Mouse (Mus musculus) forebrain, embryonic 12.5 days (tissue): ENCODE measurements around the gene Sept1. TPM values are rescaled to one million over a fixed set of nuclear protein-coding genes. Genes with fewer than 3 reads are reported as not detected.

Experiments used
- ATAC-seq: fragments of 200-750 bp; cut with Nextera tagmentation; 2 replicates; pipeline ENCODE4 v1.8.0; 2017; ENCODE audit warnings: moderate TSS enrichment; ENCODE audit not compliant: low FRiP score
- H3K27ac ChIP-seq: fragments of 300-500 bp; sonication (generic); 2 replicates; pipeline ENCODE4 v1.5.1; 2016; ENCODE audit warnings: mild to moderate bottlenecking
- H3K27me3 ChIP-seq: fragments of 300-500 bp; sonication (generic); 2 replicates; pipeline ENCODE4 v1.6.1; 2016; ENCODE audit warnings: mild to moderate bottlenecking
- H3K36me3 ChIP-seq: fragments of 300-500 bp; sonication (generic); replicated peaks from 2 replicates; pipeline ENCODE4 v1.6.1; 2016; ENCODE audit warnings: mild to moderate bottlenecking
- H3K4me1 ChIP-seq: fragments of 300-500 bp; sonication (generic); 2 replicates; pipeline ENCODE4 v1.6.1; 2016
- H3K4me2 ChIP-seq: fragments of 300-500 bp; sonication (generic); 2 replicates; pipeline ENCODE4 v1.6.1; 2016; ENCODE audit warnings: mild to moderate bottlenecking, moderate library complexity
- H3K4me3 ChIP-seq: fragments of 300-500 bp; sonication (generic); replicated peaks from 2 replicates; pipeline ENCODE4 v1.5.1; 2016; ENCODE audit warnings: mild to moderate bottlenecking
- H3K9ac ChIP-seq: fragments of 300-500 bp; sonication (generic); 2 replicates; pipeline ENCODE4 v1.6.1; 2016; ENCODE audit warnings: mild to moderate bottlenecking
- H3K9me3 ChIP-seq: fragments of 300-500 bp; sonication (generic); 2 replicates; pipeline ENCODE4 v1.6.1; 2016
- WGBS: fragments of 180-500 bp; shearing (Covaris S2); methylation state at CpG from one replicate; pipeline ENCODE4 v1.1.7; 2016; 5-methylcytosine and 5-hydroxymethylcytosine counted together
- polyA plus RNA-seq: library from polyadenylated mRNA; unstranded; fragments of >200 nt; fragmentation: Nextera tagmentation; extraction: Ambion mirVana; gene quantifications from 2 replicates; pipeline ENCODE4 v1.2.1, GENCODE M21; 2016

The Sept1 gene
- polyA plus RNA-seq, 1 experiment from 2014 or later, result 42.6 TPM

DNA sequence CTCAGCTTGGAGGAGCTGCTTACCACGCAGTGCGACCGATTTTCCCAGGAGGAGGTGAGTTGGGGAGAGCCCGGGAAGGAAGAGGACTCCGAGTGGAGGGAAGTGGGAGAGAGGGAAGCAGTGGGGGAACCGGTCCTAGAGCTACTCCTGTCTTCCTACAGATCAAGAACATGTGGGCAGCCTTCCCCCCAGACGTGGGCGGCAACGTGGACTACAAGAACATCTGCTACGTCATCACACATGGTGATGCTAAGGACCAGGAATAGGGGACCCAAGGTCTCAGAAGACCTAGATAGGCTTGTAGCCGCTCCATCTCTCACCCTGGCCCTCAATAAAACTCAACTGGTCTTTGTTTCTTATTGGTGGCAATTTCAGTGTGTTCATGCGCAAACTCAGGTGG is 19.0 kb downstream of the Sept1 start:
- peaks cover 28% of the 10 kb centered on the region for H3K27me3 ChIP-seq
- no peaks in the 10 kb centered on the region for H3K36me3 ChIP-seq
- no peak overlapping the region for H3K4me3 ChIP-seq
- H3K9me3 ChIP-seq, result no peaks in the 10 kb centered on the region
- no peak overlapping the region for H3K27ac ChIP-seq
- ATAC-seq, result no peak
- no peak overlapping the region for H3K9ac ChIP-seq
- H3K4me2 ChIP-seq, result no peak overlapping the region
- 44% methylated on average over 12 of the region's 12 CpGs for WGBS
- peaks cover 12% of the 10 kb centered on the region for H3K4me1 ChIP-seq

DNA sequence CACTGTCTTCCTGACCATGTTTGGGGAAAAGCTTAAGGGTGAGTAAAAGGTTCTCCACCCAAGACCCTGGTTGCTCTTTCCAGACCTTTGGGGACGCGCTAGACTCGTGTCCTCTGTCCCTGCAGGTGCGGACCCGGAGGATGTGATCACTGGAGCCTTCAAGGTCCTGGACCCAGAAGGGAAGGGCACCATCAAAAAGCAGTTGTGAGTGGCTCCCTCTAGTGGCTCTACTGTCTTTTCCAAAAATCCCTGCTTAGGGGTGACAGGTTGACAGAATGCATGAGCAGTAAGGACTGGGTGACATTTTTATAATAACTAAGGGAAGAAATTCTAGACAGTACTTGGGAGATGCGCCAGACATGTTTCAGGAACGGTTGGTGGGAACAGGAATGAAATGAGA is 19.4 kb downstream of the Sept1 start:
- H3K4me2 ChIP-seq, result no peak overlapping the region
- H3K27me3 ChIP-seq, result peaks cover 28% of the 10 kb centered on the region
- no peak for ATAC-seq
- no peak overlapping the region for H3K4me3 ChIP-seq
- H3K9me3 ChIP-seq, result no peaks in the 10 kb centered on the region
- no peak overlapping the region for H3K27ac ChIP-seq
- WGBS, result 46% methylated on average over 7 of the region's 7 CpGs
- H3K4me1 ChIP-seq, result peaks cover 12% of the 10 kb centered on the region
- H3K36me3 ChIP-seq, result no peaks in the 10 kb centered on the region
- no peak overlapping the region for H3K9ac ChIP-seq

- Histone ChIP-seq H3K4me3 (no peak overlapping the region), H3K27ac (no peak overlapping the region), H3K9me3 (no peaks in the 10 kb centered on the region), H3K4me1 (peaks cover 14% of the 10 kb centered on the region), H3K27me3 (peaks cover 28% of the 10 kb centered on the region), H3K9ac (no peak overlapping the region), H3K4me2 (no peak overlapping the region), H3K36me3 (no peaks in the 10 kb centered on the region)
- 86% methylated on average over 12 of the region's 12 CpGs for WGBS
- ATAC-seq, result no peak
Observed at GRCm38 (mm10) chr7:127212432-127213250, 20.3 kb downstream of the Sept1 start.

DNA sequence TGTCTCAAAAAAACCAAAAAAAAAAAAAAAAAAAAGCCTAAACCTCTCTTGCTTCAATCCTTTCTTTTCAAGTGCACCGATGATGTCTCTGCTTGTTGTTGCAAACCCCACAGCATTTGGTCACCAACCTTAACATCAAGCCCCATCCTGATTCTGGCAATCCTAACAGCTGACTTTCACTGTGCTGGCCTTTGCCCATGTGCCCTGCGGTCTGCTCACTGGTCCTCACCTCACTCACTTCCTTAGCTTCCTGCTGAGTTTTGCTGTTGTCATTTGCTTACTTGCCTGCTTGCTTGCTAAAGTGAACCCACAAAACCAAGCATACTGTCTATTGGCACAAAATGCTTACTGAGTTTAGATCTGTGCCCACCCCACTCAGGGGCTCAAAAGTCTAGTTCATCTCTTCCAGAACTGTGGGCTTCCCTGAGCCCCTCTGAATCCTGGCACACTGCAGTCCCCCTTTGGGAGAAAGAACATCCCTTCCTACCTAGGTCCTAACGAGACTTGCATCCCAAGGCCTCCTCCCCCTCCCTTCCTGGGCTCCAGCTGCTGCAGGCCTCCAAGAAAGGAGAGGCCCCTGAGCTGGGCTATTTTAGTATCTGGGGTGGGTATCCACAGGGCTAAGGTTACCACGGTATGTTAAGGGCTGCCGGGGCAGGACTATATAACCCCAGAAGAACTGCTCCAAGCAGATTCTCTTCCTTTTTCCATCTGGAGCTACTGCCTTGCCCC is 21.8 kb downstream of the Sept1 start:
- 78% methylated on average over 5 of the region's 5 CpGs for WGBS
- ATAC-seq, result no peak
- H3K36me3 ChIP-seq, result no peaks in the 10 kb centered on the region
- H3K27ac ChIP-seq, result no peak overlapping the region
- H3K4me1 ChIP-seq, result peaks cover 29% of the 10 kb centered on the region
- 0 out of 2 replicates have a peak overlapping the region, but pooled peaks have one; percentile 12 for H3K9ac ChIP-seq
- H3K27me3 ChIP-seq, result peaks cover 28% of the 10 kb centered on the region
- no peaks in the 10 kb centered on the region for H3K9me3 ChIP-seq
- H3K4me2 ChIP-seq, result no peak overlapping the region
- no peak overlapping the region for H3K4me3 ChIP-seq

DNA sequence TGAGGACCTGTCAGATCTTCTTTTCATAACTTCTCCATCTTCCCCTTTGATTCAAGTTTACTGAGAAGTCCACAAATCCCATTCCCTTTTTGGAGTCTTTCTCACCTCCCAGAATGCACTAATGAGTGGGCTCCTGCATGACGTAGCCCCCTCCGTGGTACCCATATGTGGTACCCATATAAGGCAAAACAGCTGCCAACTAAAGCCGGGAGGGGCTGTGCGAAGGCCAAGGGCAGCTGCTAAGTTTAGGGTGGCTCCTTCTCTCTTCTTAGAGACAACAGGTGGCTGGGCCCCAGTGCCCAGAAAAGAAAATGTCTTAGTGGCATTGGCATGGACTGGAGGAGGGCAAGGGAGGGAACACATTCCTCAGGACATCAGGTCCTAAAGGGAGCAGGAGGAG is 22.7 kb downstream of the Sept1 start:
- Histone ChIP-seq H3K4me3 (no peak overlapping the region), H3K4me1 (peaks cover 34% of the 10 kb centered on the region), H3K9me3 (no peaks in the 10 kb centered on the region), H3K4me2 (no peak overlapping the region; the same call in 1 of the 2 replicates), H3K36me3 (peaks cover 1% of the 10 kb centered on the region; the same call in 1 of the 2 replicates), H3K27me3 (peaks cover 25% of the 10 kb centered on the region), H3K27ac (no peak overlapping the region), H3K9ac (no peak overlapping the region)
- WGBS, result 93% methylated on average over 4 of the region's 4 CpGs
- no peak for ATAC-seq

GRCm38 (mm10) chr7:127209851-127210250 is 23.1 kb downstream of the Sept1 start:
- no peaks in the 10 kb centered on the region for H3K9me3 ChIP-seq
- no peak overlapping the region for H3K4me3 ChIP-seq
- peak overlapping the region; percentile 67 for H3K4me2 ChIP-seq

GRCm38 (mm10) chr7:127208553-127209438 is 24.1 kb downstream of the Sept1 start, which contains the start of gene Mylpf:
Gene Mylpf, plus strand, starts transcription at chr7:127208890.
- peaks cover 10% of the 10 kb centered on the region for H3K27me3 ChIP-seq
- H3K4me3 ChIP-seq, result peak within 1 kb of the TSS; percentile 96
- H3K27ac ChIP-seq, result peak within 1 kb of the TSS; percentile 87
- H3K4me1 ChIP-seq, result peaks cover 35% of the 10 kb centered on the region
- H3K9ac ChIP-seq, result peak within 1 kb of the TSS; percentile 96
- under 1% methylated on average over 32 of the region's 44 CpGs for WGBS
- ATAC-seq, result peak; percentile 94
- peaks cover 11% of the 10 kb centered on the region for H3K36me3 ChIP-seq
- H3K4me2 ChIP-seq, result peak within 1 kb of the TSS; percentile 100
- no peaks in the 10 kb centered on the region for H3K9me3 ChIP-seq

More at GRCm38 (mm10) chr7:127209851-127210250, 23.1 kb downstream of the Sept1 start:
- Histone ChIP-seq H3K27ac (no peak overlapping the region), H3K36me3 (peaks cover 5% of the 10 kb centered on the region; the same call in 1 of the 2 replicates), H3K27me3 (peaks cover 21% of the 10 kb centered on the region), H3K4me1 (peaks cover 35% of the 10 kb centered on the region), H3K9ac (no peak overlapping the region)
- no peak for ATAC-seq
- WGBS, result 83% methylated on average over 5 of the region's 5 CpGs

DNA sequence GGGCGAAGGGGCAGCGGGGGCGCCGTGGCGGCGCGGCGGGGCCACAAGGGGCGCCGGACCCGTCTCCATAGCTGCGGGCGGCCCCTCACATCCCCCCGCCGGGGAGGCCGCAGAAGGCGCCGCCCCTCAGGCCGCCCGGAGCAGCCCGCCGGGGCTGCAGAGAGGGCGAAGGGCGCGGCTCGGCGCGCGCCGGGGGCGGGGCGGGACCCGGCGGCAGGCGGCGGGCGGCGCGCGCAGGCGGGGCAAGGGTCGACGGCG is 24.7 kb downstream of the Sept1 start, which contains the start of gene Tbc1d10b:
Gene Tbc1d10b, minus strand, starts transcription at position 174 of the 258 bp plus-strand sequence.
- Histone ChIP-seq H3K27ac (peak within 1 kb of the TSS; percentile 87), H3K9ac (peak within 1 kb of the TSS; percentile 96), H3K27me3 (0 out of 2 replicates have a peak, but pooled peaks cover 5% of the 10 kb centered on the region), H3K4me2 (peak within 1 kb of the TSS; percentile 100), H3K4me3 (peak within 1 kb of the TSS; percentile 96), H3K4me1 (peaks cover 35% of the 10 kb centered on the region), H3K36me3 (peaks cover 17% of the 10 kb centered on the region), H3K9me3 (no peaks in the 10 kb centered on the region)
- WGBS, result 1% methylated on average over 12 of the region's 44 CpGs
- ATAC-seq, result peak; percentile 37; the same call in 1 of the 2 replicates

DNA sequence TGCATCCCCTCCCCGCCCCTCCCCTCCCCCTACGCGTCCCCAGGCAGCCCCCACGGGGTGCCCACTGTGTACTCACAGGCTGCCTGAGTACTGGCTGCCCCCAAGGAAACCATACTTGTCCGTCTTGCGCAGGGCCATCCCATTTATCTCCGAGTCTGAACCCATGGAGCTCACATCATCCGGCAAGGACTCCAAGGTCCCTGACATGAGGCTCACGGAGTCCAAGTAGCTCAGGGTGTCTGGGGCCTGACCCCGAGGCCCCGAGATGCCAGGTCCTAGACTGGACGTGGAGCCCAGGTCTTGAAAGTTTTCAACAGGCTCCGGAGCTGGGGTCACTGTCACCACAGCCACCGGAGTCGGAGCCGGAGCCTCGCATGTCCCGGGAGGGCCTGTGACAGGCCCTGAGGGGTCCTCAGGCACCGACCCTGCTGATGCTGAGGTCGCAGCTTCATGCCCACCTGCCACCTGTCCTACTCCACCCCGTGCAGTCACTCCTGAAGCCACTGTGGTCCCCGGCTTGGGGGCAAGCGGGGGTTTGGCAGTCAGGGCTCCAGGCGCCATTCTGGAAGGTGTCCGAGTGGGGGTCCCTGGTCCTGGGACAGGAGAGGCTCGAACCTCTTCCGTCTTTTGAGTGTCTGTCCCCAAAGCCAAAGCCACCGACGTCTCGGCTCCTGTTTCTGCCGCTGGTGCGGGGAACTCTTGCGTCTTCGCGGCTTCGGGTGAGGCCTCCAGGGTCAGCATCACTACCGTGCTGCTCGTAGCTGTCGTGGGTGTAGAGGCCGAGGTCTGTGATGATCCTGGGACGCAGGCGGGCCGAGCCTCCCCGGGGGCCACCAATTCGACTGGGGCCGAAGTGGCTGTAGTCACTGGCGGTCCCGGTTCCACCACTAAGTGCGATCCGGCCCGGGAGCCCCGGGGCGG is 25.3 kb downstream of the Sept1 start:
- Histone ChIP-seq H3K36me3 (peaks cover 23% of the 10 kb centered on the region), H3K4me3 (peak overlapping the region; percentile 96), H3K27ac (peak overlapping the region; percentile 87), H3K9ac (peak overlapping the region; percentile 96), H3K4me1 (peaks cover 35% of the 10 kb centered on the region), H3K27me3 (0 out of 2 replicates have a peak, but pooled peaks cover 2% of the 10 kb centered on the region), H3K4me2 (peak overlapping the region; percentile 100), H3K9me3 (no peaks in the 10 kb centered on the region)
- under 1% methylated on average over 53 of the region's 53 CpGs for WGBS
- peak; percentile 12; the same call in 1 of the 2 replicates for ATAC-seq

- Histone ChIP-seq H3K27ac (no peak overlapping the region), H3K27me3 (no peaks in the 10 kb centered on the region), H3K4me2 (peak overlapping the region; percentile 100), H3K4me3 (peak overlapping the region; percentile 96), H3K4me1 (peaks cover 35% of the 10 kb centered on the region), H3K9ac (peak overlapping the region; percentile 96), H3K9me3 (no peaks in the 10 kb centered on the region), H3K36me3 (peaks cover 31% of the 10 kb centered on the region)
- ATAC-seq, result no peak
- WGBS, result 73% methylated on average over 2 of the region's 2 CpGs
Observed at GRCm38 (mm10) chr7:127206606-127207005, 26.3 kb downstream of the Sept1 start.

DNA sequence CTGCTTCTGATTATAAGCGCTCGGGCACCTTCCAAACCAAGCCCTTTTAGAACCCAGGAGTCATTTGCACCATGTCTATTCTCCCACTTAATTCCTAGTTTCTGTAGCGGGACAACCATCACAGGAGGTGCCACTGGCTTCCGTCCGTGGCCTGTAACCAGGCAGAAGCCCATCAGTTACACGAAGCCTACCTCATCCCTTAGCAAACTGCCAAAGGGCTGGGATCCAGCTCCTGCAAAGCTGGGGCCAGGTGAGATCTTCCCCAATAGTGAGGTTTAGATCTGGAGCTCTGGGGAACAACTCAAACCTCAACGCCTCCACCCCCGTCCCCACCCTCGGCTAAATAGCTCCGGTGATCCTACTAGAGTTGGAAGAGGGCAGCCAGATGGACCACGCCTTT is 36.4 kb downstream of the Sept1 start:
- H3K36me3 ChIP-seq, result peaks cover 78% of the 10 kb centered on the region
- no peaks in the 10 kb centered on the region for H3K9me3 ChIP-seq
- H3K4me1 ChIP-seq, result peaks cover 22% of the 10 kb centered on the region
- no peak for ATAC-seq
- 58% methylated on average over 11 of the region's 11 CpGs for WGBS
- peak overlapping the region; percentile 61 for H3K4me2 ChIP-seq
- peak overlapping the region; percentile 58 for H3K9ac ChIP-seq
- peak overlapping the region; percentile 75 for H3K27ac ChIP-seq
- no peaks in the 10 kb centered on the region for H3K27me3 ChIP-seq
- H3K4me3 ChIP-seq, result peak overlapping the region; percentile 76
